Mouse (Mus musculus) heart, postnatal 25 days (tissue): ENCODE measurements at regions not wholly inside any gene's neighbourhood (a gene's known extent, or its start where the extent isn't known, plus 50 kb on each side); places are given as distances from the start of the nearest gene placed in this dataset.

Source experiments
- DNase-seq: peaks from one replicate; pipeline ENCODE4 v3.0.0; 2022; ENCODE audit warnings: low spot score
- intact Hi-C: fragments of 180-260 bp; cut with DNase I; formaldehyde crosslinking; loops from one replicate; pipeline ENCODE4 v1.15.1; 2025

DNA sequence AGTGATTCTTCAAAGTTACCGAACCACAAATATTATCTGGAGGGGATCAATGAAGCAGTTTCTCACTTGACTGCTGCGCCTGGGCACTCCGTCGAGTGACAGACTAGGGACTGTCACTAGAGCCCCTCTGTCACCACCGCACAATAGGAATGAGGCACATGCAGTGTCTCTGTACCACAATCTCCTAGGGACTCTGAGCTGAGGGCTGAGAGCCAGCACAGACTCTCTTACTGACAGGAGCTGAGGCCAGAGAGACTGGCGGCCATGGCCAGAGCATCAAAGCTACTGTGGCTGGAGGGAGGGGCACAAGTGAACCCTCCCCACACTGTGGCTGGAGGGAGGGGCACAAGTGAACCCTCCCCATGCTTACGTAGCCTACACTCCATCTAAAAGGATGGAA is 173.7 kb downstream of the Bmp7 start:
- DNase-seq, result no peak
- intact Hi-C loops, result no loop called here

DNA sequence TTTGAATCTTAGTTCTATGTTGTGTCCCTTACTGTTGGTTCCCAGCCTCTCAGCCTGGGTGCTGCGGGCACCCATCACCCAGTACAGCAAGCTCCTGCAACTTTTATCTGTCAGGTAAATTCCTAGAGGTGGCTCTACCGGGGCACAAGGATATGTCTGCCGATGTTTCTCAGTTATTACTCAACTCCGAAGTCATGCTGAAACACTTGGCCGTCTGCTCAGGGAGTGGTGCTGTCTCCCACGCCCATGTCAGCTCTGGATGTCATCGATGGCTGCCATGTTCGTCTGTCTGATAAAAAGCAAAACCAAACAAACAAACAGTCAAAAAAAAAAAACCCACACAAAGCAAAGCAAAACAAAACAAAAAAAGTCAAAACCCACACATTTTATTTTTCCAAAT is 171.4 kb downstream of the Bmp7 start:
- intact Hi-C loops, result no loop called here
- DNase-seq, result no peak

DNA sequence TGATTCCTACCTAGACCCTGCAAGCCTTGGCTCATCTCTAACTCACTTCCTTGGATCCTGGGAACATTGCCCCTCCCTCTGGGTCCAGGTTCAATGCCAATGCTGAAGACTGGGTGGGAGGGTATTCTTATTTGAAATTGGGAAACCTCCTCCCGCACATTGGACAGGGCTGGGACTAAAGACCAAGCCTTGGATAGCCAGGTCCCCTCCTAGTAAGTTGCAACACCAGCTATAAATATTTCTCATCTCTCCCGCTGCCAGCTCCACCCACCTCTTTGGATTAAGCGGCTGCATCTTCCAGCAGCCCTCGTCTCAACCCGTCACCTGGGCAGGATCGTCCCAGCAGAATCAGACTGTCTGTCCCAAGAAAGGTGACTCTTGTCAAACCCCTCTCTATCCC is 170.1 kb downstream of the Bmp7 start:
- intact Hi-C loops, result loop anchor here (10.0 kb wide), 1 partner anchor 215 kb away; no protein-coding TSS in a partner anchor
- DNase-seq, result no peak

DNA sequence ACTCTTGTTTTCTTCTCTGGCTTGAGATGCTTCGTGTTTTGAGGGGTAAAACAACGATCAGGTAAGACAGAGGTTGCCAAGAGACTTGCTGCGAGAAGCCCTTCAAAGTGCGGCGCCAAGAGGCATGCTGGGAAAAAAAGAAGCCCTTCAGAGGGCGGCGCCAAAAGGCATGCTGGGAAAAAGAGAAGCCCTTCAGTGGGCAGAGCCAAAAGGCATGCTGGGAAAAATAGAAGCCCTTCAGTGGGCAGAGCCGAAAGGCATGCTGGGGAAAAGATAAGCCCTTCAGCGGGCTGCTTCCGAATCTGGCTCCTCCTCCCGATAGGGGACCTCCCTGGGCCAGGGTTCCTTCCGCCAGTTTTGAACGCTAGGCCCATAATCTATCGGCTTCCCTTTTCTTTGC is 169.5 kb downstream of the Bmp7 start:
- intact Hi-C loops, result loop anchor here (10.0 kb wide), 1 partner anchor 216 kb away; no protein-coding TSS in a partner anchor
- no peak for DNase-seq

DNA sequence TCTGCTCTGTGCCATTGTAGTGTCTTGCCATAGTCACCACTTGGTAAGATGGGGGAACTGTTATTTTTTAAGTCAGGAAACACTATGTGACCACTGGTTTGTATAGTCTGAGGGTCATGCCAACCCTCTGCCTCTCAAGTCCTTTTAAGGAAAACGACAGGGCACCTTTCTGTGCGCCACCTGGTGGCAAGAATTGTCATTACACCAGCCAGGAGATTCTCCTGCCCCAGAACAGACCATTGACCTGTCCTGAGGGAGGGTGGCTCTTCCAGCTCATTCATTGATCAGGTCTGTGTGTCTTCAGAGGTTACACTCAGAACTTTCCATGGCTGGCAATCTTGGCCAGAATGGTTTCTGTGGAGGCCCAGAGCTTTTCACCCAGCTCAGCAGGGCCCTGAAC is 166.9 kb downstream of the Bmp7 start:
- no peak for DNase-seq
- intact Hi-C loops, result loop anchor here (1.0 to 10.0 kb wide), 2 partner anchors 218 to 295 kb away; no protein-coding TSS in a partner anchor

DNA sequence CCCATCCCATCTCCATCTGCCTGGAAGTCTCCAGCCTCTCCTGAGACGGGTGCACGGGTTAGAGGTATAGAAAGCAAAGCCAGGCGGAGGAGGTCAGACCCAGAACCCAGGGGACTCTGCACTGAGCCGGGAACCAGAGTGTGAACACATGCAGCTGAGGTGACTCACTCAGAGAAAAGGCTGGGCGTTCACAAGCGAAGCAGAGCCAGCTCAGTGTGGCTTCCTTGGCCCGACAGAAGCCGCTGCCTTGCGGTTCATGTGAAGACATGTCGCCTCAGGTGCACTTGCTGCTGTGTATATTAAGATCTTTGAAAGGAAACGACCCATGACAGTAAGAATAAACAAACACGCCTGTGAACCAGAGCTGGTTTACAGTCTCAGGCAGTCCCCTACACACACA is 163.6 kb downstream of the Bmp7 start:
- intact Hi-C loops, result loop anchor here (10.0 kb wide), 1 partner anchor 222 kb away; no protein-coding TSS in a partner anchor
- no peak for DNase-seq

DNA sequence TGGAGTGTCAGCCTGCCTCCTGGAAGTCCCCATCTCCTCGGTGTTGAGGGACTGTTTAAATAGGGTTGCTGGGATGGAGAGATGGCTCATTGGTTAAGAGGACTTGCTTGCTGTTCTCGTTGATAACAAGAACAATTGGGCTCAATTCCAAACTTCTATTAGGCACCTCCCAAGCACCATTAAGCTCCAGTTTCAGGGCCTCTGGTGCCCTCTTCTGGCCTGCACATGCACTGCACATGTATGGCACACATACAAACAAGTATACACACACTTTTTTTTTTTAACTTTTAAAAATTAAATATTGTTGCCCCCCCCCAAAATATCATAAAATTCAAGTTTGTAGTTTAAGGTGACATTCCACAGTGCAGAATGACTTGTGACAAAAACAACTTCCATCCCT is 162.3 kb downstream of the Bmp7 start:
- no peak for DNase-seq
- intact Hi-C loops, result loop anchor here (10.0 kb wide), 1 partner anchor 223 kb away; no protein-coding TSS in a partner anchor

DNA sequence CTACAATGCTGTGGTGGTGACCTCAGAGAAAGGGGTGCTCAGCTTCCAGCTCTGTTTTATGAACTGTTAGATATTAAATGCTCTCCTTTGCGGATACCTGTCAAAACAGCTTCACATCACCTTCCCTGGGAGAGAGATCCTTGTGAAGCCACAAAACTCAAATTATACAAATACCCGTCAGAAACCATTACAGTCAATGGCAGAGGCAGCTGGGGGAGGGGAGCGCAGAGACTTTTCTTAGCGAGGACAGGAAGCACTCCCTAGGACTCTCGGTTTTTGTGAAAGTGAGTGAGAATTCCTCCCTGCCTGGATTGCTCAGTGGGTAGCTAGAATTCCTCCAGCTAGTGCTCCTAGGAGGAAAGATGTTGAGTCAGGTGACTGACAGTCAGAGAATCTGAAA is 161.0 kb downstream of the Bmp7 start:
- no peak for DNase-seq
- intact Hi-C loops, result loop anchor here (10.0 kb wide), 1 partner anchor 224 kb away; no protein-coding TSS in a partner anchor

DNA sequence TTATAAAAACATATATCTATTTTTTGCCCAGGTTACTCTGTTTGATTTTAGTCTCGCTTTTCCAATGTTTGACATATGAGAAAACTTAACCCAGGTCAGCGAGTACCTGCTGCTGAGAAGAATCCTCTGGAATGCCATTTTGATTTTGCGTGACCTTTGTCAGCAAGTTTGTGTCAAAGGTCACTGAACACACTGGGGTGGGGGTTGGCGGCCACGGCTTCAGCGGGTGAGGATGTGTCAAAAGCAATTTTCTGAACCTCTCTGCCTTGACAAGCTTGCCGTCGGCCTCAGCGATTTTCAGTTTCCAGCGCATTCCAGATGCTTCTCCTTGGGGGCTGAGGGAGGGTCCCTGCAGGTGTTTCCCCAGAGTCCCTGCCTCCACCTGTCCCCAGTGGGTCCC is 157.4 kb downstream of the Bmp7 start:
- no peak for DNase-seq
- intact Hi-C loops, result no loop called here

DNA sequence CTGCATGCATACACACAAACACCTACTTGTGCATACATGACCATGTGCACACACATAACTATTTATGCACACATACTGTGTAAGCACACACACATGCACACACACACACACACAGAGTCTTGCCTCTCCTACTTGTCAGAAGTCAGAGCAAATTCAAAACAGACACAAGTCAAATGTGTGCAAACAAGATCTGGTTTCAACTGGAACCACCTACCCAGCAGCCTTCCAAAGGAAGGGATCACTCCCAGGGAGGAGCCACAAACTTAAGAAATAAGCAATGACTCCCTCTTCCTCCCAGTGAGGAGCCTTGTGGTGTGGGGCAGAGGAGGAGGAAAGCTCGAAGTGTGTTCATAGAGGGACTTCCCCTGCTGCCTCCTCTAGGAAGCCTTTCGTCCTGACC is 153.8 kb downstream of the Bmp7 start:
- intact Hi-C loops, result no loop called here
- DNase-seq, result no peak

DNA sequence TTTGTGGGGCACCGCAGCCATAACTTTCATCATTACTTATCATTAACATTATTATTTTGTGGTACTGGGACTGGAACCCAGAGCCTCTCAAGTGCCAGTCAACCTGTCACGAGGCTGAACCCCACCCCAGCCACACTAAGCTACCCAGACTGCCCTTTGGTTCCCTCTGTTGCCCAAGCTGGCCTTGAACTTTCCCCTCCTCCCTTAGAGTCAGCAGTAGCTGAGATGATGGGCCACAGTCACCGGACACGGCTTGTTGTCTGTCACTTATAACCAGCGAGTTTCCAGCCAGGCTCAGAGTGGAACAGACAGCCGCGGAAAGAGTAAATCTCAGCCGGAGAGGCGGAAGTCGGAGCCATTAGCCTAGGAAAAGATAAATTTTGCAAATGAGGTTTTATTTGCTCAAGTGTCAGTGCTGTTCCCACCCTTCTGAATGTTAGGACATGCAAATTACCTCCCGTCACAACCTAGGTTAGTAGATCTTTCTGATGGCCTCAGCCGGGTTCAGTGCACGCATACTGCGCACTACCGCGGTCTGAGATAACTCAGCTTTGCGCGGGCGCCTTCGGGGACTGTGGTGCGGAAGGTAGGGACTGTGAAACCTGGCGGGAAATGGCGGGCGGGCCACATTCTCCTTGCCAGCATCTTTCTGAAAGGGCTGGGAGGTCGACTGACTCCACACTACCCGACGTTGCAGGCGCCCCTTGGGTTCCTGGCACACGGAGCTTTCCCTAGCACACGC is 152.7 kb downstream of the Bmp7 start:
- intact Hi-C loops, result no loop called here
- DNase-seq, result no peak

DNA sequence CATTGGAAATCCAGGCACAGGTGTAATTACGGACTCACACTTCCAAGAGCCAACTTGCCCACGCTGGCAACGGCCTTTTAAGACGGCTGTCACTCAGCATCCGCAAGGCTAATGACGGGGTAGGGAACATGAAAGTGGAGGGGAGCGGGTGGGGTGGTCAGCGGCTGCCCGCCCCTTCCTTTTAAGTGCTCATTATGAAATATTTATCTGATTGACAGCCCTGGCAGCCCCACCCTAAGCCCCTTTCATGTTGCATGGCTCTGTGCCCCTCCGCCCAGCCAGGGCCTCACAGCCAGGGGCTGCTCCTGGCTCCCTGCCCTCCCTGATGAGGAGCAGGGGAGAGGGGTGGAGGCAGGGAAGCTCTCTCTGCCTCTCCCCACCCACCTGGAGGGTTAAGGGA is 150.9 kb downstream of the Bmp7 start:
- no peak for DNase-seq
- intact Hi-C loops, result no loop called here

DNA sequence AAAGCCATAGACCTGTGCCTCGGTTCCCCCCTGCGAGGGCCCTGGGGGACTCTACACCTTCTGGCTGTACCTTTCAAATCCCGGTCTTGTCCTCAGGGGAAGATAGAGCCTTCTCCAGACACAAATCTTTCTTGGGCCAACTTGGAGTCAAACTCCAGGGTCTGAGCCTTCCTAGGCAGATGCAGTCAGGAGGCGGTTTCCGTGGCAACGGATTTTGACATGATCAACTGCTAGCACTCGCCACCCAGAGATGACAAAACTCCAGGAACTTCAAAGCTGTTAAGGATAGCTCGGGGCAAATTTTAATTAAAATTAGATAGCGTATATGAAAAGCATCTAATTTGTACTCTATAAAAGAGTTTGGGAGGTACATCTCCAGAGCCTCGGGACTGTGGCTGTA is 147.6 kb downstream of the Bmp7 start:
- no peak for DNase-seq
- intact Hi-C loops, result no loop called here

DNA sequence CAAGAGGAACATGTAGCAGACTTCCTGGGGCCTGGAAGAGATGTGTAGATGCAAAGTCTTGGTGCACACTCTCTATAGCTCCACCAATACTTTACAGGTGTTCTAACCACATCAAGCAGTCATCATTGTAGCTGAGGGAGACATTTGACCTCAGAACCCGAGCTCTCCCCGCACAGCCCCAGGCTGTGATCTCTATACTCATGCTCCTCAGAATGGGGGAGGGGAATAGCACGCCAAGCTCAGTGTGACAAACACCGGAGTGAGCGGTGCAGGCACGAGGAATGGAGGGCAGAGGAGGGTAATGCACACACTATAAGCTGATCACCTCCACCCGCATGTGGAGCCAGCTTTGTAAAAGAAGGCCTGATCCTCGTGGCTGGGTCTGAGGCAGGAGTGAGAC is 146.1 kb downstream of the Bmp7 start:
- intact Hi-C loops, result no loop called here
- DNase-seq, result no peak

DNA sequence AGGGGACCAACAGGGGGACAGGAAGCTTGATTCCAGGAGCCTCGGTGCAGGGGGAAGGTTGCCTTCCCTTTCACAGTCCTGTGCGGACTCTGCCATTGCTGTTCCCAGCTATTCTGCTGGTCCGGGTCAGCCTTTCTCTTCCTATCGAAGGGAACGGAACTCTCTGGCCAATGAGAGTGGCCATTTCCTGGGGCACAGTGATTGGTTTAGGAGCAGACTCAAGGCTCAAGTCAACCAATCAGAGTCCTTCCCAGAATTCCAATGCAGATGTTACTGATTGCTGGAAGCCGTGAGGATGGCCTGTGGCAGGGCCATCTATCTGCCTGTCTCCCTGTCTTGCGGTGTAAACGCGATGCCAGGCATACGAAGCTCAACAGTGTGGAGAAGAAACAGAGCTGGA is 145.3 kb downstream of the Bmp7 start:
- DNase-seq, result no peak
- intact Hi-C loops, result no loop called here

DNA sequence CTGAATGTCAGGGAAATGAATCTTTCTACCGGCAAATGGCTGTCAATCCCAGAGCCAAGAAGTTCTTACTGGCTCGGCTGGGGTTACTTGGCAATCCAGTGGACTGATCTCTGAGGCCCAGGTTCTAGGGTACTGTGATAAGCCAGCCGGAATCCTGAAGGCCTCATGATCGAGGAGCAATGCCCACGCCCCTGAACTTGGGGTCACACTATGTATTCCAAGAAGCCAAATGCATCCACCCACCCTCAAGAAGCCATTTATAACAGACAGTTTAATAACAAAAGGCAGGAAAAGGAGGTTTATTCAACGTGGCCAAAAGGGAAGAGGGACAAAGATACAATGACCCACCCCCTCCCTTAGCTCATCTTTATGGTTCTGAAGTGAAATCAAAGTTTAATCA is 144.0 kb downstream of the Bmp7 start:
- intact Hi-C loops, result no loop called here
- no peak for DNase-seq

DNA sequence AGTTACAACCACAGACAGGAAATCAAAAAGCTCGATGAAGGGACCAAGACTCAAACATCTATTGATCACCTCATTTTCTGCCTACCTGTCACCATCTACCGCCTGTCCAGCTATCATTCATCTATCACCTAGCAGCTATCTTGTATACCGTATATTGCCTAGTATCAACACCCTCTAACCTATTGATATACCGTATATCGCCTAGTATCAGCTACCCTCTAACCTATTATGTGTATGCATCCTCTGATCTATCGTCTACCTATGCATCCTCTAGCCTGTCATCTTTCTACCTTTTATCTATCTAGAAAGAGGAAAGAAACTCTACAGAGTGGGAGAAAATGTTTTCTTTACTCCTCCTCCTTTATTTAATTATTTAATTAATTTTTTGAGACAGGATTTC is 143.2 kb downstream of the Bmp7 start:
- intact Hi-C loops, result no loop called here
- no peak for DNase-seq

DNA sequence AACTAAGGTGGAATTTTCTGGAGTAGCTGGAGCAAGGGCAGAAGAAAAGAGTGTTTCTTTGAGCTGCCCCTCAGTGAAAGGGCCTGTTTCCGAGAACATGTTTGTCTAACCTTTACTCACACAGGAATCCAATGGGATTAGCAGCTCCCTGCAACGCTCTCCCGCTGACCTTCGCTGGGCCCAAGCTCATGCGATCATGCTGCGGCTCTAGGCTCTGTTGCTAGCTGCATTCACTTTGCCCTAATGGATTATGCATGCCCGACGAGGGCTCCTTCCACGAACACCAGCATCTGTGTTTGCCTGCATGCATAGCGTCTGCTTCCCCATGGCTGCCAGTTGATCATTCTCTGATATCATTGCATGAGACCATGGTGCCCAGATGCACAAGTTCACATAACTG is 140.2 kb downstream of the Bmp7 start:
- intact Hi-C loops, result no loop called here
- DNase-seq, result no peak

DNA sequence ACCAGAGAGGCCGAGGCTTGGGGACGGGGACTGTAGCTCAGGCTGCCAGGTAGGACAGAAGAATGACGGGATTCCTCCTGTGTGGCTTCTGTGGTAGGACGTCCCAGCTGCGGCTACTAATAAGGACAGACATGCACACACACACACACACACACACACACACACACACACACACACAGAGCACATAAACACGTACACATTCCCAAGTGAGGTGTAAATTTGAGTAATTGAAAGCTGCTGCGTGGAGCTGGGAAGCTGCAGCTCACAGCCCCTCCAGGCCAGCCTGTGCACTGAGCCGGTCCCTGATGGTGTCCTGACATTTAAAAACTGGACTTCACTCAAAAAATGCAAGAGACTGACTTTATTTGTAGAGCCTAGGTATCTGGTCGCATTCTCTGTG is 139.3 kb downstream of the Bmp7 start:
- DNase-seq, result no peak
- intact Hi-C loops, result no loop called here

DNA sequence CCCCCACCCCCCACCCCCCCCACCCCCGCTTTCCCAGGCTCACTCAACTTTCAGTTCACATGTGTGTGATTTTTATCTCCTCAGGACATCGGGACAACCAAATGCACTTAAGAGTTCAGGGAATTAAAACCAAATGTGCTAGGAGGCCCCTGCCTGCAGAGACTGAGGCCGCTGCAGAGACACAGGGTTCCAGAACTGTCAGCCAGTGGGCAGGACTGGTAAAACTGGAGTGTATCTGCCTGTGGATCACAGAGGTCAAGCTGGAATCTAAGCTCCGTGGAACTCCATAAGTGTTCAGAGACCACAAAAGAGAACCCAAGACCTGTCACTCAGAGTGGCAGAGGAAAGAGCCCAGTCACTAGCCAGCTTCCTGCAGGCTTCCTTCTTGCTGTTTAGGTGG is 138.3 kb downstream of the Bmp7 start:
- DNase-seq, result no peak
- intact Hi-C loops, result no loop called here

DNA sequence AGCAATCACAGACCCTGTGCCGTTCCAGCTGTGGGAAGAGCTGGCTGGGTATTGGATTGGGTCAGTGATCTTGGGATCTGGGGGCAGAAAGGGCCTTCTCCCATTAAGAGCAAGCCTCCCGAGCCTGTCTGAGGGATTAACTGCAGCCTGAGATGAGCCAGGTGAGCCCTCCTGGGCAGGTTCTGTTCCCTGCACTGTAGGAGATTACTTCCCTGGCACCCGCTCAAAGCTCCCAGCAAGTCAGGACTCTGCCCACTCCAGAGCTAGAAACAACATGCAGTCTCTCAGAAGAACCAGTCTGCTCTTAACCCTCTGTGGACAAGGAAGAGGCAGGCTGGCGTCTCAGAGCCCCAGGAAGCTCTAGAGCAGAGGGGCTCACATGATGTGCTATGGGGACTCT is 132.7 kb downstream of the Bmp7 start:
- DNase-seq, result no peak
- intact Hi-C loops, result no loop called here

DNA sequence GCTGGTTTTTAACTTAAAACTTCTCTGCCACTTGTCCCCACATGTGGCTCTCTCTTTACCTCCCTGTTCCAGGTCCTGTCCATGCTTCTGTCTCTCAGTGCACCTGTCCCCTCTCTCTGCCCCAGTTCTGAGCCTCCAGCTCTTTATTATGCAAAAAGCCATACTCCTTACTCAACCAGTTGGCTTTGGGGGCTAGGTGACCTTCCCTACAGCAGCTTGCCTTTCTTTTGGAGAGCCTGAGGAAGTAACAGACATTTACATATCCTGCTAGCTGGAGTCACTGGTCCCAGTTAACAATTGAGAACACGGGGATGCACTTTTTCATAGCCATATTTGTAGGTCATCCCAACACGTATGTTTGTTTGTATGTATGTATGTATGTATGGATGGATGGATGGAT is 130.8 kb downstream of the Bmp7 start:
- no peak for DNase-seq

More for the DNA sequence above, 130.8 kb downstream of the Bmp7 start:
- intact Hi-C loops, result no loop called here
